Mouse (Mus musculus) intestine, embryonic 15.5 days (tissue): ENCODE data around the gene Pik3c2b. TPM values are rescaled to one million over a fixed set of nuclear protein-coding genes. Genes with fewer than 3 reads are reported as not detected.

Source experiments
- ATAC-seq: fragments of 200-750 bp; cut with Nextera tagmentation; 2 replicates; pipeline ENCODE4 v1.8.0; 2017; ENCODE audit warnings: moderate TSS enrichment, moderate library complexity
- H3K27ac ChIP-seq: fragments of 300-500 bp; sonication (generic); 2 replicates; pipeline ENCODE4 v1.5.1; 2015; ENCODE audit warnings: mild to moderate bottlenecking, inconsistent platforms
- H3K27me3 ChIP-seq: fragments of 300-500 bp; sonication (generic); replicated peaks from 2 replicates; pipeline ENCODE4 v1.6.1; 2015; ENCODE audit warnings: inconsistent platforms
- H3K36me3 ChIP-seq: fragments of 300-500 bp; sonication (generic); 2 replicates; pipeline ENCODE4 v1.6.1; 2015; ENCODE audit warnings: inconsistent platforms
- H3K4me1 ChIP-seq: fragments of 300-500 bp; sonication (generic); replicated peaks from 2 replicates; pipeline ENCODE4 v1.6.1; 2015; ENCODE audit warnings: inconsistent platforms
- H3K4me2 ChIP-seq: fragments of 300-500 bp; sonication (generic); replicated peaks from 2 replicates; pipeline ENCODE4 v1.6.1; 2015; ENCODE audit warnings: mild to moderate bottlenecking, inconsistent platforms
- H3K4me3 ChIP-seq: fragments of 300-500 bp; sonication (generic); replicated peaks from 2 replicates; pipeline ENCODE4 v1.5.1; 2015; ENCODE audit warnings: inconsistent platforms
- H3K9ac ChIP-seq: fragments of 300-500 bp; sonication (generic); 2 replicates; pipeline ENCODE4 v1.6.1; 2015; ENCODE audit warnings: inconsistent platforms
- H3K9me3 ChIP-seq: fragments of 300-500 bp; sonication (generic); 2 replicates; pipeline ENCODE4 v1.6.1; 2016; ENCODE audit warnings: inconsistent platforms
- WGBS: fragments of 180-500 bp; shearing (Covaris S2); methylation state at CpG from one replicate; pipeline ENCODE4 v1.1.7; 2015; 5-methylcytosine and 5-hydroxymethylcytosine counted together
- polyA plus RNA-seq: library from polyadenylated mRNA; unstranded; fragments of >200 nt; fragmentation: Nextera tagmentation; extraction: Ambion mirVana; gene quantifications from 2 replicates; pipeline ENCODE4 v1.2.1, GENCODE M21; 2015

The Pik3c2b gene
- polyA plus RNA-seq, 1 experiment from 2014 or later = 6.1 TPM

GRCm38 (mm10) chr1:133132388-133133326 lies 87.2 kb downstream of the Pik3c2b start:
- H3K9ac ChIP-seq = peak overlapping the region; percentile 98
- no peak for ATAC-seq

GRCm38 (mm10) chr1:133133425-133133824 lies 88.0 kb downstream of the Pik3c2b start:
- H3K4me2 ChIP-seq = peak overlapping the region; percentile 88
- H3K27me3 ChIP-seq = no peaks in the 10 kb centered on the region
- H3K9ac ChIP-seq = peak overlapping the region; percentile 98
- peak overlapping the region; percentile 96 for H3K4me3 ChIP-seq
- H3K9me3 ChIP-seq = no peaks in the 10 kb centered on the region
- 9% methylated on average over 2 of the region's 2 CpGs for WGBS
- peaks cover 9% of the 10 kb centered on the region; the same call in 1 of the 2 replicates for H3K4me1 ChIP-seq
- peaks cover 15% of the 10 kb centered on the region for H3K36me3 ChIP-seq
- H3K27ac ChIP-seq = no peak overlapping the region
- no peak for ATAC-seq

More at GRCm38 (mm10) chr1:133132388-133133326, 87.2 kb downstream of the Pik3c2b start:
- peak overlapping the region; percentile 99; the same call in 1 of the 2 replicates for H3K27ac ChIP-seq
- peaks cover 9% of the 10 kb centered on the region; the same call in 1 of the 2 replicates for H3K4me1 ChIP-seq
- H3K36me3 ChIP-seq = peaks cover 10% of the 10 kb centered on the region
- 5% methylated on average over 26 of the region's 26 CpGs for WGBS
- no peaks in the 10 kb centered on the region for H3K27me3 ChIP-seq
- no peaks in the 10 kb centered on the region for H3K9me3 ChIP-seq
- H3K4me3 ChIP-seq = peak overlapping the region; percentile 96
- H3K4me2 ChIP-seq = peak overlapping the region; percentile 88

GRCm38 (mm10) chr1:133134071-133134470 lies 88.6 kb downstream of the Pik3c2b start:
- H3K36me3 ChIP-seq = peaks cover 18% of the 10 kb centered on the region
- no peak overlapping the region for H3K27ac ChIP-seq
- H3K4me3 ChIP-seq = peak overlapping the region; percentile 96
- H3K4me1 ChIP-seq = peaks cover 9% of the 10 kb centered on the region; the same call in 1 of the 2 replicates
- no peaks in the 10 kb centered on the region for H3K9me3 ChIP-seq
- H3K27me3 ChIP-seq = no peaks in the 10 kb centered on the region
- H3K4me2 ChIP-seq = peak overlapping the region; percentile 88
- ATAC-seq = no peak
- peak overlapping the region; percentile 98 for H3K9ac ChIP-seq
- WGBS = 8% methylated on average over 4 of the region's 4 CpGs

GRCm38 (mm10) chr1:133134881-133135280 lies 89.4 kb downstream of the Pik3c2b start:
- Histone ChIP-seq H3K4me1 (peaks cover 8% of the 10 kb centered on the region; the same call in 1 of the 2 replicates), H3K9ac (peak overlapping the region; percentile 34), H3K4me3 (peak overlapping the region; percentile 96), H3K9me3 (no peaks in the 10 kb centered on the region), H3K27me3 (no peaks in the 10 kb centered on the region), H3K36me3 (peaks cover 23% of the 10 kb centered on the region), H3K27ac (no peak overlapping the region), H3K4me2 (peak overlapping the region; percentile 88)
- WGBS = 12% methylated on average over 4 of the region's 4 CpGs
- ATAC-seq = no peak

- ATAC-seq = no peak
Measured at GRCm38 (mm10) chr1:133135808-133136207, 90.3 kb downstream of the Pik3c2b start.

GRCm38 (mm10) chr1:133138401-133138800 lies 92.9 kb downstream of the Pik3c2b start:
- ATAC-seq = no peak
- H3K4me2 ChIP-seq = no peak overlapping the region
- H3K27me3 ChIP-seq = no peaks in the 10 kb centered on the region
- H3K27ac ChIP-seq = no peak overlapping the region
- WGBS = 97% methylated on average over 1 of the region's 1 CpGs
- peaks cover 31% of the 10 kb centered on the region for H3K36me3 ChIP-seq
- peaks cover 3% of the 10 kb centered on the region; the same call in 1 of the 2 replicates for H3K4me1 ChIP-seq
- no peak overlapping the region for H3K9ac ChIP-seq
- no peak overlapping the region for H3K4me3 ChIP-seq
- H3K9me3 ChIP-seq = no peaks in the 10 kb centered on the region

More at GRCm38 (mm10) chr1:133135808-133136207, 90.3 kb downstream of the Pik3c2b start:
- WGBS = 52% methylated on average over 5 of the region's 5 CpGs
- 0 out of 2 replicates have a peak overlapping the region, but pooled peaks have one; percentile 0 for H3K9ac ChIP-seq
- no peaks in the 10 kb centered on the region for H3K9me3 ChIP-seq
- H3K4me1 ChIP-seq = peaks cover 3% of the 10 kb centered on the region; the same call in 1 of the 2 replicates
- peak overlapping the region; percentile 96 for H3K4me3 ChIP-seq
- no peak overlapping the region for H3K27ac ChIP-seq
- peaks cover 31% of the 10 kb centered on the region for H3K36me3 ChIP-seq
- peak overlapping the region; percentile 88 for H3K4me2 ChIP-seq
- no peaks in the 10 kb centered on the region for H3K27me3 ChIP-seq

- Histone ChIP-seq H3K27me3 (no peaks in the 10 kb centered on the region), H3K9me3 (no peaks in the 10 kb centered on the region), H3K27ac (peak overlapping the region; percentile 22; the same call in 1 of the 2 replicates), H3K4me3 (no peak overlapping the region), H3K4me2 (no peak overlapping the region; the same call in 1 of the 2 replicates), H3K9ac (no peak overlapping the region), H3K36me3 (no peaks in the 10 kb centered on the region), H3K4me1 (peaks cover 5% of the 10 kb centered on the region)
- peak; percentile 89 for ATAC-seq
- WGBS = 55% methylated on average over 22 of the region's 22 CpGs
Measured at GRCm38 (mm10) chr1:133146014-133147009, 100.8 kb downstream of the Pik3c2b start.

GRCm38 (mm10) chr1:133147324-133147723 lies 101.9 kb downstream of the Pik3c2b start:
- Histone ChIP-seq H3K4me1 (peaks cover 5% of the 10 kb centered on the region), H3K9me3 (no peaks in the 10 kb centered on the region), H3K27ac (no peak overlapping the region), H3K9ac (no peak overlapping the region), H3K4me3 (no peak overlapping the region), H3K36me3 (no peaks in the 10 kb centered on the region), H3K4me2 (no peak overlapping the region), H3K27me3 (no peaks in the 10 kb centered on the region)
- 74% methylated on average over 5 of the region's 5 CpGs for WGBS
- no peak for ATAC-seq

GRCm38 (mm10) chr1:133148122-133148521 lies 102.7 kb downstream of the Pik3c2b start:
- ATAC-seq = no peak
- 93% methylated on average over 8 of the region's 8 CpGs for WGBS
- H3K27ac ChIP-seq = no peak overlapping the region
- no peak overlapping the region for H3K4me2 ChIP-seq
- no peak overlapping the region for H3K4me3 ChIP-seq
- H3K9me3 ChIP-seq = no peaks in the 10 kb centered on the region
- no peaks in the 10 kb centered on the region for H3K27me3 ChIP-seq
- H3K9ac ChIP-seq = no peak overlapping the region
- H3K4me1 ChIP-seq = peaks cover 5% of the 10 kb centered on the region
- H3K36me3 ChIP-seq = no peaks in the 10 kb centered on the region

- Histone ChIP-seq H3K4me1 (peaks cover 5% of the 10 kb centered on the region), H3K4me2 (no peak overlapping the region), H3K9ac (no peak overlapping the region), H3K9me3 (no peaks in the 10 kb centered on the region), H3K27ac (no peak overlapping the region), H3K4me3 (no peak overlapping the region), H3K36me3 (no peaks in the 10 kb centered on the region), H3K27me3 (no peaks in the 10 kb centered on the region)
- WGBS = 96% methylated on average over 2 of the region's 2 CpGs
- ATAC-seq = no peak
Measured at GRCm38 (mm10) chr1:133150556-133150955, 105.1 kb downstream of the Pik3c2b start.

GRCm38 (mm10) chr1:133152213-133152612 lies 106.7 kb downstream of the Pik3c2b start:
- Histone ChIP-seq H3K9me3 (no peaks in the 10 kb centered on the region), H3K9ac (no peak overlapping the region), H3K36me3 (no peaks in the 10 kb centered on the region), H3K4me3 (no peak overlapping the region), H3K27ac (no peak overlapping the region), H3K4me1 (no peaks in the 10 kb centered on the region), H3K4me2 (no peak overlapping the region), H3K27me3 (no peaks in the 10 kb centered on the region)
- no peak for ATAC-seq
- WGBS = 93% methylated on average over 3 of the region's 3 CpGs
